Mouse (Mus musculus): ENCODE data around the gene Mob3a. TPM values are rescaled to one million over a fixed set of nuclear protein-coding genes. Genes with fewer than 3 reads are reported as not detected.

The Mob3a gene
- polyA plus RNA-seq, 1 experiment: 25.1 TPM

- H3K4me2 ChIP-seq (ENCODE audit: low read depth): peak overlapping the region; percentile 83
- no peaks in the 10 kb centered on the region for H3K36me3 ChIP-seq (ENCODE audit: control insufficient read depth, insufficient read depth)
- peak overlapping the region; percentile 62 for H3K4me3 ChIP-seq
- H3ac ChIP-seq (ENCODE audit: control insufficient read depth, insufficient read length): peak overlapping the region; percentile 50
- H3K79me2 ChIP-seq (ENCODE audit: control insufficient read depth, insufficient read depth): peaks cover 40% of the 10 kb centered on the region
- H3K27me3 ChIP-seq (ENCODE audit: control insufficient read depth, insufficient read depth, insufficient read length): no peaks in the 10 kb centered on the region
- no peak for TF ChIP-seq MAX (IDR thresholded peaks at IDR 0.05; ENCODE audit: low read depth)
- TF ChIP-seq POLR2AphosphoS2 (IDR thresholded peaks at IDR 0.05; ENCODE audit: insufficient read length, low read depth): peak; percentile 99
- TF ChIP-seq MYOG (IDR thresholded peaks at IDR 0.05; ENCODE audit: control insufficient read depth in 1 of 3, insufficient read depth in 1 of 3, insufficient read length in 2 of 3, low read depth in 2 of 3): peak in 1 of 3 experiments; percentile 41
- no peak for TF ChIP-seq TCF3 (IDR thresholded peaks at IDR 0.05; ENCODE audit: insufficient read length, low read depth)
- TF ChIP-seq SRF (IDR thresholded peaks at IDR 0.05; ENCODE audit: control insufficient read depth, insufficient read length, low read depth): peak; percentile 39
- peak; percentile 99 for TF ChIP-seq POLR2A (IDR thresholded peaks at IDR 0.05; ENCODE audit: insufficient read length, low read depth)
- no peak for TF ChIP-seq CEBPB (IDR thresholded peaks at IDR 0.05; ENCODE audit: insufficient read depth, poor library complexity, severe bottlenecking)
- TF ChIP-seq MYOD1 (IDR thresholded peaks at IDR 0.05; ENCODE audit: control insufficient read depth in 1 of 3, insufficient read length in 2 of 3, low read depth in 2 of 3): peak in 1 of 3 experiments; percentile 4
- TF ChIP-seq TCF12 (IDR thresholded peaks at IDR 0.05; ENCODE audit: insufficient read depth, poor library complexity, severe bottlenecking): no peak
- peak; percentile 72 for TF ChIP-seq USF1 (IDR thresholded peaks at IDR 0.05; ENCODE audit: low read depth)
These were observed 25.4 kb downstream of the Mob3a start for GRCm38 (mm10) chr10:80676198-80676928.

- Histone ChIP-seq H3K36me3 (ENCODE audit: control insufficient read depth, insufficient read depth) (peaks cover 6% of the 10 kb centered on the region), H3K4me2 (ENCODE audit: low read depth) (peak overlapping the region; percentile 78), H3K79me2 (ENCODE audit: control insufficient read depth, insufficient read depth) (peaks cover 41% of the 10 kb centered on the region), H3K4me3 (peak overlapping the region; percentile 62), H3ac (ENCODE audit: control insufficient read depth, insufficient read length) (peak overlapping the region; percentile 50), H3K27me3 (ENCODE audit: control insufficient read depth, insufficient read depth, insufficient read length) (no peaks in the 10 kb centered on the region)
- TF ChIP-seq MYOG (IDR thresholded peaks at IDR 0.05; ENCODE audit: control insufficient read depth in 1 of 3, insufficient read depth in 1 of 3, insufficient read length in 2 of 3, low read depth in 2 of 3) (no peak), USF1 (IDR thresholded peaks at IDR 0.05; ENCODE audit: low read depth) (no peak), SRF (IDR thresholded peaks at IDR 0.05; ENCODE audit: control insufficient read depth, insufficient read length, low read depth) (no peak), POLR2AphosphoS2 (IDR thresholded peaks at IDR 0.05; ENCODE audit: insufficient read length, low read depth) (no peak)
These were observed 26.2 kb downstream of the Mob3a start for GRCm38 (mm10) chr10:80675405-80676197.

- Histone ChIP-seq H3K27me3 (ENCODE audit: control insufficient read depth, insufficient read depth, insufficient read length) (no peaks in the 10 kb centered on the region), H3K4me3 (peak overlapping the region; percentile 62), H3K79me2 (ENCODE audit: control insufficient read depth, insufficient read depth) (peaks cover 41% of the 10 kb centered on the region), H3ac (ENCODE audit: control insufficient read depth, insufficient read length) (peak overlapping the region; percentile 50), H3K4me2 (ENCODE audit: low read depth) (peak overlapping the region; percentile 78), H3K36me3 (ENCODE audit: control insufficient read depth, insufficient read depth) (peaks cover 11% of the 10 kb centered on the region)
- TF ChIP-seq MAX (IDR thresholded peaks at IDR 0.05; ENCODE audit: low read depth) (no peak), REST (IDR thresholded peaks at IDR 0.05; ENCODE audit: insufficient read depth, insufficient read length) (no peak), MYOD1 (IDR thresholded peaks at IDR 0.05; ENCODE audit: control insufficient read depth in 1 of 3, insufficient read length in 2 of 3, low read depth in 2 of 3) (no peak), TCF3 (IDR thresholded peaks at IDR 0.05; ENCODE audit: insufficient read length, low read depth) (no peak), E2F4 (IDR thresholded peaks at IDR 0.05; ENCODE audit: insufficient read depth) (no peak)
These were observed 26.8 kb downstream of the Mob3a start for GRCm38 (mm10) chr10:80674851-80675404.

GRCm38 (mm10) chr10:80674161-80674711 lies 27.5 kb downstream of the Mob3a start:
- peaks cover 41% of the 10 kb centered on the region for H3K79me2 ChIP-seq (ENCODE audit: control insufficient read depth, insufficient read depth)
- H3K4me3 ChIP-seq: peak overlapping the region; percentile 62
- peak; percentile 19 for TF ChIP-seq POLR2AphosphoS2 (IDR thresholded peaks at IDR 0.05; ENCODE audit: insufficient read length, low read depth)
- TF ChIP-seq REST (IDR thresholded peaks at IDR 0.05; ENCODE audit: insufficient read depth, insufficient read length): no peak
- peak in 1 of 3 experiments; percentile 12 for TF ChIP-seq MYOG (IDR thresholded peaks at IDR 0.05; ENCODE audit: control insufficient read depth in 1 of 3, insufficient read depth in 1 of 3, insufficient read length in 2 of 3, low read depth in 2 of 3)
- peaks cover 11% of the 10 kb centered on the region for H3K36me3 ChIP-seq (ENCODE audit: control insufficient read depth, insufficient read depth)
- H3K4me2 ChIP-seq (ENCODE audit: low read depth): peak overlapping the region; percentile 78
- peak overlapping the region; percentile 50 for H3ac ChIP-seq (ENCODE audit: control insufficient read depth, insufficient read length)
- H3K27me3 ChIP-seq (ENCODE audit: control insufficient read depth, insufficient read depth, insufficient read length): no peaks in the 10 kb centered on the region

GRCm38 (mm10) chr10:80673690-80674089 lies 28.1 kb downstream of the Mob3a start:
- Histone ChIP-seq H3K4me2 (ENCODE audit: low read depth) (peak overlapping the region; percentile 78), H3ac (ENCODE audit: control insufficient read depth, insufficient read length) (peak overlapping the region; percentile 50), H3K27me3 (ENCODE audit: control insufficient read depth, insufficient read depth, insufficient read length) (no peaks in the 10 kb centered on the region), H3K79me2 (ENCODE audit: control insufficient read depth, insufficient read depth) (peaks cover 41% of the 10 kb centered on the region), H3K4me3 (peak overlapping the region; percentile 62), H3K36me3 (ENCODE audit: control insufficient read depth, insufficient read depth) (peaks cover 11% of the 10 kb centered on the region)
- TF ChIP-seq TCF12 (IDR thresholded peaks at IDR 0.05; ENCODE audit: insufficient read depth, poor library complexity, severe bottlenecking) (no peak), E2F4 (IDR thresholded peaks at IDR 0.05; ENCODE audit: insufficient read depth) (no peak), SRF (IDR thresholded peaks at IDR 0.05; ENCODE audit: control insufficient read depth, insufficient read length, low read depth) (no peak), CEBPB (IDR thresholded peaks at IDR 0.05; ENCODE audit: insufficient read depth, poor library complexity, severe bottlenecking) (no peak)
